Mouse (Mus musculus): ENCODE measurements at regions not wholly inside any gene's neighbourhood (a gene's known extent, or its start where the extent isn't known, plus 50 kb on each side); places are given as distances from the start of the nearest gene placed in this dataset.

GRCm38 (mm10) chr5:142340205-142341025, 60.9 kb upstream of the Foxk1 start:
- no peak overlapping the region for H3K4me2 ChIP-seq (ENCODE audit: low read depth, severe bottlenecking)
- WGBS, result 58% methylated on average over 14 of the region's 14 CpGs
- H3K9ac ChIP-seq (ENCODE audit: low read length), result no peak overlapping the region
- no peaks in the 10 kb centered on the region for H3K36me3 ChIP-seq (ENCODE audit: control insufficient read depth, insufficient read depth, low read length)
- no peak overlapping the region for H3K4me3 ChIP-seq (ENCODE audit: low read depth, low read length)
- H3K4me1 ChIP-seq (ENCODE audit: control insufficient read depth, insufficient read depth, low read length), result no peaks in the 10 kb centered on the region
- no peaks in the 10 kb centered on the region for H3K27me3 ChIP-seq (ENCODE audit: control insufficient read depth, insufficient read depth, low read length)
- ATAC-seq (ENCODE audit: insufficient number of reproducible peaks, low FRiP score, low TSS enrichment, low read depth), result no peak
- H3K27ac ChIP-seq (replicated peaks; ENCODE audit: low read depth, low read length), result no peak overlapping the region
- no peak for DNase-seq (ENCODE audit: low spot score)
- H3K9me3 ChIP-seq (ENCODE audit: control insufficient read depth, low read length), result no peaks in the 10 kb centered on the region

GRCm38 (mm10) chr5:142341026-142341432, 60.3 kb upstream of the Foxk1 start:
- DNase-seq (ENCODE audit: low spot score), result no peak
- no peak overlapping the region for H3K27ac ChIP-seq (replicated peaks; ENCODE audit: low read depth, low read length)

GRCm38 (mm10) chr5:142346454-142346853, 54.8 kb upstream of the Foxk1 start:
- Histone ChIP-seq H3K27me3 (ENCODE audit: control insufficient read depth, insufficient read depth, low read length) (no peaks in the 10 kb centered on the region), H3K9ac (ENCODE audit: low read length) (no peak overlapping the region), H3K36me3 (ENCODE audit: control insufficient read depth, insufficient read depth, low read length) (no peaks in the 10 kb centered on the region), H3K4me2 (ENCODE audit: low read depth, severe bottlenecking) (no peak overlapping the region), H3K4me1 (ENCODE audit: control insufficient read depth, insufficient read depth, low read length) (no peaks in the 10 kb centered on the region), H3K4me3 (ENCODE audit: low read depth, low read length) (no peak overlapping the region), H3K27ac (replicated peaks; ENCODE audit: low read depth, low read length) (no peak overlapping the region), H3K9me3 (ENCODE audit: control insufficient read depth, low read length) (no peaks in the 10 kb centered on the region)
- ATAC-seq (ENCODE audit: insufficient number of reproducible peaks, low FRiP score, low TSS enrichment, low read depth) (no peak), DNase-seq (ENCODE audit: low spot score) (no peak)
- WGBS, result 100% methylated on average over 1 of the region's 1 CpGs

More at GRCm38 (mm10) chr5:142341026-142341432, 60.3 kb upstream of the Foxk1 start:
- Histone ChIP-seq H3K36me3 (ENCODE audit: control insufficient read depth, insufficient read depth, low read length) (no peaks in the 10 kb centered on the region), H3K9ac (ENCODE audit: low read length) (no peak overlapping the region), H3K4me3 (ENCODE audit: low read depth, low read length) (no peak overlapping the region), H3K4me1 (ENCODE audit: control insufficient read depth, insufficient read depth, low read length) (no peaks in the 10 kb centered on the region), H3K9me3 (ENCODE audit: control insufficient read depth, low read length) (no peaks in the 10 kb centered on the region), H3K4me2 (ENCODE audit: low read depth, severe bottlenecking) (no peak overlapping the region), H3K27me3 (ENCODE audit: control insufficient read depth, insufficient read depth, low read length) (no peaks in the 10 kb centered on the region)
- 65% methylated on average over 3 of the region's 3 CpGs for WGBS
- ATAC-seq (ENCODE audit: insufficient number of reproducible peaks, low FRiP score, low TSS enrichment, low read depth), result no peak

GRCm38 (mm10) chr5:142350574-142350973, 50.7 kb upstream of the Foxk1 start:
- no peak for DNase-seq (ENCODE audit: low spot score)
- Histone ChIP-seq H3K27me3 (ENCODE audit: control insufficient read depth, insufficient read depth, low read length) (no peaks in the 10 kb centered on the region), H3K27ac (replicated peaks; ENCODE audit: low read depth, low read length) (no peak overlapping the region), H3K4me3 (ENCODE audit: low read depth, low read length) (no peak overlapping the region), H3K4me1 (ENCODE audit: control insufficient read depth, insufficient read depth, low read length) (no peaks in the 10 kb centered on the region), H3K9ac (ENCODE audit: low read length) (no peak overlapping the region), H3K36me3 (ENCODE audit: control insufficient read depth, insufficient read depth, low read length) (no peaks in the 10 kb centered on the region), H3K4me2 (ENCODE audit: low read depth, severe bottlenecking) (no peak overlapping the region), H3K9me3 (ENCODE audit: control insufficient read depth, low read length) (no peaks in the 10 kb centered on the region)
- no peak for ATAC-seq (ENCODE audit: insufficient number of reproducible peaks, low FRiP score, low TSS enrichment, low read depth)
- WGBS, result 51% methylated on average over 5 of the region's 5 CpGs

Measured in limb, embryonic 11.5 days (tissue).